Mouse (Mus musculus) left cerebral cortex, postnatal 4 days (tissue): ENCODE data around the gene Mrpl45. TPM values are rescaled to one million over a fixed set of nuclear protein-coding genes. Genes with fewer than 3 reads are reported as not detected.
A peak's percentile ranks its signal among the peaks of the same experiment; 100 is the strongest.
"Not testable (repeated sequence)": the region's sequence is repeated elsewhere in the genome, so short reads cannot be mapped to it uniquely, and the experiment has no call there.

Experiments used
- DNase-seq: peaks from one replicate; pipeline ENCODE4 v3.0.0-alpha.2; 2022
- intact Hi-C: fragments of 180-260 bp; cut with DNase I; formaldehyde crosslinking; loops from one replicate; pipeline ENCODE4 v1.15.1; 2025
- total RNA-seq, 2 experiments: library from RNA; stranded (reverse); gene quantifications; 2 replicates each; pipeline ENCODE4 v1.2.3; 2021

The Mrpl45 gene
- total RNA-seq, 2 experiments from 2014 or later, result 22.8 to 23.1 TPM

DNA sequence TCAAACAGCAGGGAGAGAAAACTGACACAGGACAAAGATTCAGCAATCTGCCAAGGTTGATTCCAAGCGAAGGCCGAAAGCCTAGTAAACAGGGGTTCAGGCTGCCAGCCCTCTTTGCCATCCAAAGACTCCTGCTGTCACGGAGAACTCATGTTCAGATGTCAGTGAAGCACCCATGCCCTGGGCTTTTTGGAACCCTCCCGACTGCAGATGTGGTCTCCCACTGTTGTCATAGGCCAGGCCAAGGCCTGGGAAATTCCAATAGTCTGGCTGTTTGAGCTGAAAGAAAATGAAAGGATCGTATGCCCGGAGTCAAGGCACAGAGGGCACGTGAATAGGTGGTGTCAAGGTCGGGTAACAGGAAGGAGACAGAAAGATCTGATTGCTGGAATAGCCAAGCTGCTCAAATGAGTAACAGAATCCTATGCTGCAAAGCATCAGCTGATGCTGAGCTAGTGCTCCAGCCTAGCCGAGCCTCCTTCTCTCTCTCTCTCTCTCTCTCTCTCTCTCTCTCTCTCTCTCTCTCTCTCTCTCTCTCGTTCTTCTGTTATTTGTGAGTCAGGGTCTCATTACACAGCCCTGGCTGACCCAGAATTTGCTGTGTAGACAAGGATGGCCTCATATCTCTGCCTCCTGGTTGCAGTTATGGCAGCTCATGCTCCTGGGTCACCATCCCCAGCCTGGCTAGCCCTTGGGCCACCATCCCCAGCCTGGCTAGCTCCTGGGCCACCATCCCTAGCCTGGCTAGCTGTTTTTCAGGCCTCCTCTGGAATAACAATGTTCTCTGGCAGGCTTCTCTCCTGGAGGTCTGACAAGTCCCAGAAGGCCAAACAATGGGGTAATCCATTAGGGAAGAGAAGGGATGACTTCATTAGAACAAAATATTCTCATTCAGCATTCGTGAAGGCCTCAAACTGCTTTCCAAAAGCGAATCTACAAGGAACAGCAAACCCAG lies 26.0 kb upstream of the Mrpl45 start:
- no peak for DNase-seq
- intact Hi-C loops, result no loop called here

DNA sequence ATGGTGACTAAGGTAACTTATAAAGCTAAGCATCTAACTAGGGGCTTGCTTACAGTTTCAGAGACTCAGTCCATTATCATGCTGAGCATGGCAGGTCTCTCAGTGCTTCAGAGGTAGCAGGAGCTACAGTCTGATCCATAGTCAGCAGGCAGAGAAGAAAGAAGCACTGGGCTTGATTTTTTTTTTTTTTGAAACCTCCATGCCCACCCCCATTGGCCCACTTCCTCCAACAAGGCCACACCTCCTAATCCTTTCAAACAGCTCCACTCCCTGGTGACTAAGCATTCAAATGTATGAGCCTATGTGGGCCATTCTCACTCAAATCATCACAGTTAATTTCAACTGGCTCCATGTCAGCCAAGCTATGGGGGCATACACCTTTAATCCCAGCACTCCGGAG lies 22.8 kb upstream of the Mrpl45 start:
- no peak for DNase-seq
- intact Hi-C loops, result no loop called here

- DNase-seq, result no peak
- intact Hi-C loops, result no loop called here
Observed at GRCm38 (mm10) chr11:97296542-97296941, 19.0 kb upstream of the Mrpl45 start.

- intact Hi-C loops, result no loop called here
- DNase-seq, result no peak
Observed at GRCm38 (mm10) chr11:97299939-97300338, 15.6 kb upstream of the Mrpl45 start.

DNA sequence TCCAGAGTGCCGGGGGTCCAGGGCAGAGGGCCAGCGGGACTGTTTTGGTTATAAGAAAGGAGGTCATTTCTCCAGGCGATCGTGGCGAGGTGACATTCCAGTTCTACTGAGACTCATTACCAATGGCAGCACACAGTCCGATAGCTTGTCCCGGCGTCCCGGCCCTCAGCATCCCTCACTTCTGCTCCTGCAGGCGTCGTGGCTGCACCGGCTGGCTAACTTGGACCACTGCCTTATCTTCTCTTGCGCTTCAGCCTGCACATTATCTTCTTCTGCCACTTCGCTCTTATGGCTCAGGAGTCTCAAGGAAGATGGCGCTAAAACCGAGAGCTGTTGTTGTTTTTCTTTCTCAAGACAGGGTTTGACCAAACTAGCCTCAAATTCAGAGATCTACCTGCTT lies 14.1 kb upstream of the Mrpl45 start:
- DNase-seq, result no peak
- intact Hi-C loops, result no loop called here

- intact Hi-C loops, result no loop called here
- DNase-seq, result no peak
Observed at GRCm38 (mm10) chr11:97302231-97302781, 13.2 kb upstream of the Mrpl45 start.

GRCm38 (mm10) chr11:97304631-97305030 lies 10.9 kb upstream of the Mrpl45 start:
- intact Hi-C loops, result no loop called here
- no peak for DNase-seq

- intact Hi-C loops, result no loop called here
- no peak for DNase-seq
Observed at GRCm38 (mm10) chr11:97307294-97308069, 8.0 kb upstream of the Mrpl45 start.

GRCm38 (mm10) chr11:97308806-97309450 lies 6.6 kb upstream of the Mrpl45 start:
- DNase-seq, result no peak
- intact Hi-C loops, result no loop called here

DNA sequence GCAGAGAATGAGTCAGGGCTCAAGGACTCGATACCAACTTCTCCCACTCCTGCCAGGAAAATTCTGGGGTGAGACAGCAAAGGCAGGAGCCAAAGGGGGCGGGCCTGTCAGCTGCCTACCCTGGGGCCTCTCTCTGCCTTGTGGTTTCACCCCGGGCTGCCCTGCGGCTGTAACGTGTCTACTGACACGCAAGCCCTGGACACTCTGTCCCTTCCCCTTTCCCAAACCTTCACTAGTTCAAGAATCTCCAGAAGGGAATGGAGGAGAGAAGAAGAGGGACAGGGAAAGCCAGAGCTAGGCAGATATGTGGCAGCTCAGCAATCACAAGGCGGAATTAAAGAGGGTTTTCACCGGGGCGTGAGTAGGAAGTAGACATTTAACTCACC lies 6.1 kb upstream of the Mrpl45 start:
- DNase-seq, result peak; percentile 35
- intact Hi-C loops, result no loop called here

- DNase-seq, result peak; percentile 79
- intact Hi-C loops, result loop anchor here (5.0 kb wide), 1 partner anchor 33 kb away; no protein-coding TSS in a partner anchor
Observed at GRCm38 (mm10) chr11:97309911-97310571, 5.5 kb upstream of the Mrpl45 start.

DNA sequence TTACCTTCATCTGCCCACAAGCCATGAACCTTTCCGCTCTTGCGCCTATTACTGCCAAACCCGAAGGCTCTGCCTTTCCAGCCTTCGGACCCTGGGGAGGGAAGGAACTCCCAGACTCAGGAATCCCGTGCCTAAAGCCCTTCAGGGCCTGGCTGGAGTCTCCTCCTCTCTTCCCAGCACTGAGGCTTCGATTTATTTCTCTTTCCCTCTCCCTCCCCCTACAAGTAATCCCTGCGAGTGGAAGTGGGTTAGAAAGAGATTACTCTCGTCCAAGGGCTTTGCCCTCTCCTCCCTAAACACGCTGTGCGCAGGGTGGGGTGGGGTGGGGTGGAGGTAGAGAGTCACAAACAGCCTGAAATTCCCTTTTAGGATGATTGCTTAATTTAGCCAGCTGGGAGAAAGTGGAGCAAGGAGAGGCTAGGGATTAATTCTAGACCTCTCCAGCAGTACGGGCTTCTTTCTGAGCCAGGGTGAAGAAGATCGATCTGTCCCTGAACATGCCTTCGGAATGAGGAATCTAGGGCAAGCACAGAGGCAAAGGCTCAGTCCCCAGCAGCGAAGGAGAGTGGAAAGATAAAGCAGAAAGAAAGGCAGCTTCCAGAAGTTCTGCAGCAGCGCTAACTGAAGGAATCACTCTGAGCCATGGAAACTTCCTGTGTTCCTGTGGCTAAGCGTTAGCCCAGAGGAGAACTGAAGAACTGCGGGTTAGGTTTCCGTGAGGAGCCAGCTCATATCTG lies 4.5 kb upstream of the Mrpl45 start:
- intact Hi-C loops, result loop anchor here (5.0 kb wide), 1 partner anchor 34 kb away; no protein-coding TSS in a partner anchor
- DNase-seq, result no peak

DNA sequence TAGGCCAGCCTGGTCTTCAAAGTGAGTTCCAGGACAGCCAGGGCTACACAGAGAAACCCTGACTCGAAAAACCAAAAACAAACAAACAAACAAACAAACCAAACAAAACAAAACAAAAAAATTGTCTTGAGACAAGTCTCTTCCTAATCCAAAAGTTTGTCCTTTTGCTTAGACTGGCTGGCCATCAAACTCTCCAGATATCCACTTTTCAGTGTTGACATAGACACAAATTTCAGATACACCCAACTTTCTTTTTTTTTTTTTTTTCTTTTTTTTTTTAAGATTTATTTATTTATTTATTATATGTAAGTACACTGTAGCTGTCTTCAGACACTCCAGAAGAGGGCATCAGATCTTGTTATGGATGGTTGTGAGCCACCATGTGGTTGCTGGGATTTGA lies 2.6 kb upstream of the Mrpl45 start:
- intact Hi-C loops, result loop anchor here (5.0 kb wide), 1 partner anchor 36 kb away; no protein-coding TSS in a partner anchor
- not testable (repeated sequence) for DNase-seq

DNA sequence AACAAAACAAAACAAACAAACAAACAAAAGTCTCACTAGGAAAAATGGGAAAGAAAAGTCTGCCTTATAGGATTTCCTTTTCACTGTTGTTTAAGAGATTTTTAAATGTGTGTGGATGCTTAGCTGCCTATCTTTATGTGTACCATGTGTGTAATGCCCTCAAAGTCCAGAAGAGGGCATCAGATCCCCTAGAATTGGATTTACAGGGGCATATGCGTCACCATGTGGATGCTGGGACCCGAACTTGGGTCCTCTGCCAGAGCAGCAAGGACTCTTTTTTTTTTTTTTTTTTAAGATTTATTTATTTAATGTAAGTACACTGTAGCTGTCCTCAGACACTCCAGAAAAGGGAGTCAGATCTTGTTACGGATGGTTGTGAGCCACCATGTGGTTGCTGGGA lies 1.4 kb upstream of the Mrpl45 start:
- no peak for DNase-seq
- intact Hi-C loops, result loop anchor here (5.0 kb wide), 1 partner anchor 37 kb away; no protein-coding TSS in a partner anchor

DNA sequence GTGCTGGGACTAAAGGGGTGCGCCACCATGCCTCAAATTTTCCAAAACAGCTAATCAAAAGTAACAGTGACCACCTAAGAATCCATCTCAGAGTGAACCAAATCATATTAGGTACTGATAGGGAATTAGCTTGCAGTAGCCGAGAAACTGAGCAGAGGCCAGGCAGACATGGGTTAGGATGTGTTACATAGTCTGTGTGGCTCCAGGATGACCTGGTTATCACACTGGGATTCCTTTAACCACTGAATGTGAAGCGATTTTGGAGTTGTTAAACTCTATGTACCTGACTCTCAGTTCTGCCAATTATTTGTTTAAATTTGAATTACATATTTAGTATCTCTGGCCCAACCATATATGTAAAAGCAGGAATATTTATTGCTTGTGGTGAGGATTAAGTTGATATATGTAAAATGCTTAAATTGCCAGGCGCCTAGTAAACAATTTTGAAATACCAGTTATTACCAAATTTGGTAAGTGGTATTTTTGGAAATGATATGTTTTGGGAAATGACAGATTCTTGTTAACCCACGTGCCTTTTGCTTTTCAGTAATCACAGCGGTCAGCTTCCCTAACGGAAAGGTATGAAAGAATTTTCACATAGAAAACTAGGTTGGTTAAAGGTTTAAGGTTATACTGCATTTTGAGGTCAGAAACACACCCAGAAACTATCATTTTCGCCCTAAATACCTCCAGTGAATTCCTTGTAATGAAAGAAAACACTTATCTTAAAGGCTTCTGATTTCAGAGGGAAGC lies 589 bp upstream of the Mrpl45 start:
- intact Hi-C loops, result loop anchor here (5.0 kb wide), 1 partner anchor 38 kb away; no protein-coding TSS in a partner anchor
- DNase-seq, result no peak

- intact Hi-C loops, result no loop called here
- no peak for DNase-seq
Observed at GRCm38 (mm10) chr11:97321197-97321596, 5.7 kb downstream of the Mrpl45 start.

- DNase-seq, intact Hi-C loops: not testable (repeated sequence)
Observed at GRCm38 (mm10) chr11:97321894-97322600, 6.5 kb downstream of the Mrpl45 start.

DNA sequence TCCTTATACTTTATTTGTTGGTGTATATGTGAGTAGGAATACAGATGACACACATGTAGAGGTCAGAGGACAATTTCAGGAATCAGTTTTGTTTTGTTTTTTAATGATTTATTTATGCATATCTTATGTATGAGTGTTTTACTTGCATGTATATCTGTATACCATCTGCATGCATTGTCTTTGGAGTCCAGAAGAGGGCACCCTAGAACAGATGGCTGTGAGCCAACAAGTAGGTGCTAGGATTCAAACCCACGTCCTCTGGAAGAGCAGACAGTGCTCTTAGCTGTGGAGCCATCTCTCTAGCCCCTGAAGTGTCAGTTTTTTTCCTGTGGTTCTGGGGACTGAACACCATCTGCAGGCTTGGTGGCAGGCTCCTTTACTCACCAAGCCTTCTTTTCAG lies 9.7 kb downstream of the Mrpl45 start:
- intact Hi-C loops, result no loop called here

More for the DNA sequence above, 9.7 kb downstream of the Mrpl45 start:
- DNase-seq, result no peak
